Mouse (Mus musculus) kidney, postnatal 10 days (tissue): Measurements from ENCODE around the gene Lamb2.
A peak's percentile ranks its signal among the peaks of the same experiment; 100 is the strongest.

Source experiments
- DNase-seq: peaks from one replicate; pipeline ENCODE4 v3.0.0; 2021; ENCODE audit warnings: mixed read lengths

The Lamb2 gene

DNA sequence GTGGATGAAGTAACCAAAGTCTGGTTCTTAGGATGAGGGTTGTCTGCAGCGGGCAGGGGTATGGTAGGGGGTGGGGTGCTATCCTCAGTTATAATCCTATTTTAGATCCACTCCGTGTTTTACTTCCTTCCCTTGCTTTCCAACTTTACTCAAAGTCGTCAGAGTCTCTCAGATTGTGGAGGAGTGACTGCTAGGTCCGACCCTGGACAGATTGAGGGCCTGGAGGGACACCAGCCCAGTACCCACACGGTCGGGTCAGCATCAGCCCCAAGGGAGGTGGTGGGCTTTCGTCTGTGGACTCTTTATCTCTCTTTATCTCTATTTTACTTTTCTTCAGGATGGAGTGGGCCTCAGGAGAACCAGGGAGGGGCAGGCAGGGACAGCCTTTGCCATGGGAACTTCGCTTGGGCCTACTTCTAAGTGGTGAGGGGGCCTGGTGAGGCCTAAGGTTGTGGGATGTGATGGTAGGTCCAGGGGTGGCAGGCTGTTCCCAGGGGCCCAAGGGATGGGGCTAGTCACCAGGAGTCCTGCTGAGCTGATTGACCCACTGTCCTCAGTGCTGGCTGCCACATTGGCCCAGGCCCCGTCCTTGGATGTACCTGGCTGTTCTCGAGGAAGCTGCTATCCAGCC, at the start of gene Lamb2:
Gene Lamb2 (plus strand): TSS at position 16 of the 631 bp plus-strand sequence.
- peak; percentile 63 for DNase-seq

DNA sequence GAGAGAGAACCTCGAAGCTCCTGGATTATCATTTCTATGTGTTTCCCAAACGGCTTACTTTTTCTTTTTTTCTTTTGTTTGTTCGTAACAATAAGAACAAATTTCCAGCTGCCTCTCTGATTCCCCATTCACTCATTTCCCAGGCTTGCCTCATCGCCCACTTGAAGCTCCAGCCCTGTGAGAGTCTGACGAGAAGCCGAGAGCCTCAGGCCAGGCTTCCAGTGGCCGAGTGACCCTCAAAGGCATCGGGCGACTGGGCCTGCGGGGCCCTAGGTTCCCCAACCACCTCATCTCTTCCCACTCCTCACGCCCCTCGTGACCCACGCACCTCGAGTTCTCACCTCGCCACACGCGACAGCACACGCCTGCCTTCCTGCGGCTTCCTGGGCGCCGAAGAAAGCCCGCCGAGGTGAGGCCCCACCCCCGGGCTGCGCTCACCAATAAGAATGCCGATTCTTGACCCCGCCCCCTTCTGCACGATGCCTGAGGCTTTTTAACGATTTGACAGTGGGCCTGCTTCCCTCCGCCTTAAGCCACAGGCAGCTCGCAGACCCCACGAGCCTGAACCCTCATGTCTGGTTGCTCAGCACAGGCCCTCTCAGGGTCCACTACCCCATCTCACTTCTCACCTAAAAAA, 48.0 kb upstream of the Lamb2 start:
- peak; percentile 55 for DNase-seq

DNA sequence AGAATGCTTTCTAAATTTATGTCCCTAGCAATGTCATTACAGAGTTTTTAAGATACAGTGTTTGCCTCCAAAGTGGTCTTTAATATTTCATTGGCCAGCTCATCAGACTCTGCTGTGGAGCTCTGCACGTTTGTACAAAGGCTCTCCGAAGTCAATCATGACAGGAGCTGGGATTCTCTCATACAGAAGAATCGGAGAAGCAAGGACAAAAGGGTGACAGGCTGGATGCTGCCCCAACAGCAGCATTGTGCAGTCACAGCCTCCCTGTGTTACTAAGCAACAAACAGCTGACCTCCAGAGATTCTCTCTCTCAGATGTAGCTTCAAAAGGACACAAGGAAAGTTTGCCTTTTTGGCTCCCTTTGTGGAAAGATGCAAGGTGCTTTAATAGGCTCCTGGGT, 43.4 kb upstream of the Lamb2 start, which contains the start of gene BC048562:
Gene BC048562 (plus strand): TSS at position 301 of the 400 bp plus-strand sequence.
- no peak for DNase-seq

DNA sequence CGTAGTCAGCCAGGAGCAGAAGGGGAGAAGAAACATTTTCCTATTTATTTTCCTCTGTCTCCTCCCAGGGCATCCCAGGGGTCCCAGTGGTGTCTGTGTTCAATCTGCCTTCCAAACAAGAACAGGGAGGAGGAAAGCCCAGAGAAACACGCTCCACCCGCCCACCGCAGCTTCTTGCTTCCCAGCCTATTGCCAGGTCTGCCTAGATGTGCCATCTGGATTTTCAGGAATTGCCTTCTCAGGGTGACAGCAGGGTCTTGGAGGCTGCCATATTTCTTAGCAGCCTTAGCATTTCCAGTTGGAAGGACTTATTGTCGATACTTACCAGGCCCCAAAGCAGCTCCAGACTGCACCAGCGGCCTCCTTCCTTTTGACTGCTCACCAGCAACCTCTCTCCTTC, 40.4 kb upstream of the Lamb2 start:
- no peak for DNase-seq

DNA sequence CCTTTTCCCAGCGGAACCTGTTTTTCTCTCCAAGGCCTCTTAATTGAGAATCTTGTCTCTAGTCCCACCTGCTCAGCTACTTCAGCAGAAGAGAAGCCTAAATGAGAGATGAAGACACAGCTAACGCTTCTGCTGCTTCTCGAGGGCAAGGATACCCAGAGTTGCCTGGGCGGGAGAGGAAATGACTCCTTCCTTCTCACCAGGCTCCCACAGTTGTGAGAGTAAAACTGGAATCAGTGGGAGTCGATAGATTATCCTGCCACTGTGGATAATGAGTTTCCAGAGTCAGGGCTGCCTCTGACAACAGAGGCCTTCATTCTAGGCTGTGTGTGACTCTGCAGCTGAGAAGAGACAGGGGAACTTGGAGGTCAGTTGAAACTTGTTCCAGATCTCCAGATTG, 39.1 kb upstream of the Lamb2 start:
- DNase-seq, result no peak

DNA sequence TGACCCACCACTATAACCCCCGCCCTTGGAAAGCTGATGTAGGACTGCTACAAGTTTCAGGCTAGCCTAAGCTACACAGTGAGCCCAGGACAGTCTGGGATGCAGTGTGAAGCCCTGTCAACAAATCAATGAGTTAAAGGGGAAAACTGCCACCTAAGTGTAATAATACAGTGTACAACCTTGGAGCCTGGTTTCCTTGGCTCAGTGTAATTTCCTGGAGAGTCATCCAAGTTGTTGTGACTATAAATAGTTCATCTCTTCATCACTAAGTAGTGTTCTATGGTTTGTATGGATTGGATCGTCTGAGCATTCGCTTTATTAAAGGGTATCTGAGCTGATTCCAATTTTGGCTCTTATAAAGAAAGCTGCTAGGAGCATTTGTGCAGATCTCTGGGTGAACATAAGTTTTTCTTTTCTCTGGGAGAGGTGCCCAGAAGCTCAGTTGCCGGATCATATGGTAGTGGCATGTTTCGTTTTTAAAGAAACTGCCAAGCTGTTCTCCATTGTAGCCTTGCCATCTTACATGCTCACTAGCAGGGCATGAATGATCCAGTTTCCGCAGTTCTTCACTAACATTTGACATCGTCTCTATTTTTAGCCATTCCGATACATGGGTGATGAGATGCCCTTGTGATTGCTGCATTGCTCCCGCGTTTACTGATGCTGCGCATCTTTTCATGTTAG, 38.2 kb upstream of the Lamb2 start:
- DNase-seq, result no peak

DNA sequence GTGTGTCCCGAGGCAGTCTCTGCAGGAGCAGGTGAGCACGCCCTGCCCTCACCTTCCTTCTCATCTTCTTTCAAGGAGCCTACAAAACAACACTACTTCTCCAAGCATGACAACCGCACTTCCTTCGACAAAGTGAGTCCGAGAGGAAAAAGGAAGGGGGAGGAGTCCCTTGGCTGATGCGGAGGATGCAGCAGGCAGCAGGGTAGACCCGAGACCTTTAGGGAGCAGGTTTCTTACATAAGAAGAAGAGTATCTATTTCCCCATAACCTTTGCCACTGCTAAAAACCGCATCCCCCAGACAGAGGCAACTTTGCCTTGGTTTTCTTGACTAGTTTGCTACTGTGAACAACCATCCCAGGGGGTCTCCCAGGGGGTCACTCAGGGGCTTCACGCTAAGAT, 34.4 kb upstream of the Lamb2 start:
- peak; percentile 5 for DNase-seq

DNA sequence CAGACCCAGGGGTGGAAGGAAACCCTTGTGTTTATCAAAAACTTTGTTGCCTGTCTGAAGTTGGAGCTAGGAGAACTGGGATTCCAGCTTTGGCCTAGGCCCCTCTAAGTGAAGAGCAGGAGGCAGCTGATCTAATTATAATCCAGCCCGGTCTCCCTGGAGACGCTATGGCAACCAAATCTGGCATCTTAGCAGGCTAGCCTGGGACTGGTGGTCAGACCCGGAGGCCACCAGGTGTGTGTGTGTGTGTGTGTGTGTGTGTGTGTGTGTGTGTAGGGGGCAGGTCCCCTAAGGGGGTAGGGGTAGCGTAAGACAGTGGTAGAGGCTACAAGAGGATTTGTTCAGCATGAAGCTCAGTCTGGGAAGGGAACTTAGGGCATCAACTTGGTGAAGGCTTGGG, 29.7 kb upstream of the Lamb2 start:
- DNase-seq, result peak; percentile 54

DNA sequence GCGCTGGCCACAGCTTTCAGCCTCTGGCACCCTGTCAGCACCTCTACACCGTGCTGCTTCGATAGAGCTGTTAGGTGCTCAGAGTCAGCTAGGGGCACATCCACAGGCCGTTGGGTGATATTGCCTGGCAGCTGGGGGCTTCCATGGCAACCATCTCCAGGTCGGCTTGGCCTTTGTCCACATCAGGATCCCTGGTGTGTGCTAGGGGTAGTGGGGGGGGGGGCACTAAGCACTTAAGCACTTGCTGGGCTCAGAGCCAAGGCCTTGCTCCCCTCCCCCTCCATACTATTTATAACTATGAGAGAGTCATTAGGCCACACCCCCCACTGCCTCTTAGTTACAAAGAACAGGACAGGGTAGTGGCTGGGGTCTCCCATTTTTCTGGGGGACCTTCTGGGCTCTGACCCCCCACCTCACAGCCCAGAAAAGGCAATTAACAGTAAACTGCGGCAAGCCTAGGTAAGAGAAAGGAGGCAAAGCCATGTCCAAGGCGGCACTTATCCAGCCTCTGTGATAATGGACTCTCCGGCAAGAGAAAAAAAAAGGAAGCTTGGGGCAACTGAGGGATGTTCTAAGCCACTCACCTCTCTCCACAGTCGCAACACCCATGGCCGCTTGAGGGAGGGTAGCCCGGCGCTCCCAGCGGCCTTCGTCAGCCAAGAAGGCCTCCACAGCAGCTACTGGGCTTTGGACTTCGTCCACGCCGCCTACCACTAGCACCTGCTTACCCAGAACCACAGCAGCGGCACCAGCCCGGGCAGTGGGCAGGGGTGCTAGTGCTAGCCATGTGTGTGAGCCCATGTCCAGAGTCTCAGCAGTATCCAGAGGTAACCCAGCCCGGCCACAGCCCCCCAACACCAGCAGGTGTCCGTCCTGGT, 29.0 kb upstream of the Lamb2 start:
- DNase-seq, result peak; percentile 76

DNA sequence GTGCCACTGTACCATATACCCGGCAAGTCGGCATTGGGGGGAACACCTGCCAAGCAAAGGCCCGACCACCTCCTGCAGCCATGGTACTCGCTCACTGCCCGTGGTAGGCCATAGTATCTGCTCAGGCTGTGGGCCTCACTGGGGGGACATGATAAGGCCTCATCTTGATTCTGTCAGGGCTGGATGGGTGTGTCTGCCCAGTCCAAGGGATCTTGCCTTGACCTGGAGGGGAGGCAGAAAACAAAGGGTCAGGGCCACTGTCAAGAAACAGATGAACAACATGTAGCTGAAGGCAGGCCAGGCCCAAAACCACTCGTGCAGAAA, 28.4 kb upstream of the Lamb2 start:
- DNase-seq, result no peak

DNA sequence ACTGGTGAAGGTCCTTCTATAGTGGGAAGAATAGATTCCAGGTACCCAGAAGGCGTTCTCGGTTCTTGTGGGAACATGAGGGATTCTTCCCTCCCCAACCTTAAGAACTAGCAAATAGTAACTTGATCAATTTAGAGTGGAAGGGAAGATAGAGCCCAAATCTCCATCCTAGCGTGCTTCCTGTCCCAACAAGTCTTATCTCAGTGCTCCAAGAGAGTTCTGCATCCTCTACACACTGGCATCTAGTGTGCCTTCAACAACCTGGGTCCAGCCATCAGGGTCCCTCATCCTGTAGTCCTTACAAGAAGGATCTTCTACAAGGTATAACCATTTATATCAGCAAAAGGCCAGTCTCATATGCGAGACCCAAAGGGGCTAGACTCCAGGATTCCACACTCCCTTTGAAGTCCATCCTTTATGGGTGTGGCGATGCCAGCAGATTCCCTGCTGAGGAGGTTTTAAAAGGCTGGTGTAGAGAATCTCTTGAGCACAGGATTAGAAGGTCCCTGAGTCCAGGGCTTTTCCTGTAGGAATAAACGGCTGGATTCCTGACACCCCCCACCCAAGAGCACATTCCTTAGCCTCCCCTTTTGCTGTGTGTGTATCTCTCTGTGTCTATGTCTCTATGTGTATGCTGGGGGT, 27.9 kb upstream of the Lamb2 start:
- DNase-seq, result no peak

DNA sequence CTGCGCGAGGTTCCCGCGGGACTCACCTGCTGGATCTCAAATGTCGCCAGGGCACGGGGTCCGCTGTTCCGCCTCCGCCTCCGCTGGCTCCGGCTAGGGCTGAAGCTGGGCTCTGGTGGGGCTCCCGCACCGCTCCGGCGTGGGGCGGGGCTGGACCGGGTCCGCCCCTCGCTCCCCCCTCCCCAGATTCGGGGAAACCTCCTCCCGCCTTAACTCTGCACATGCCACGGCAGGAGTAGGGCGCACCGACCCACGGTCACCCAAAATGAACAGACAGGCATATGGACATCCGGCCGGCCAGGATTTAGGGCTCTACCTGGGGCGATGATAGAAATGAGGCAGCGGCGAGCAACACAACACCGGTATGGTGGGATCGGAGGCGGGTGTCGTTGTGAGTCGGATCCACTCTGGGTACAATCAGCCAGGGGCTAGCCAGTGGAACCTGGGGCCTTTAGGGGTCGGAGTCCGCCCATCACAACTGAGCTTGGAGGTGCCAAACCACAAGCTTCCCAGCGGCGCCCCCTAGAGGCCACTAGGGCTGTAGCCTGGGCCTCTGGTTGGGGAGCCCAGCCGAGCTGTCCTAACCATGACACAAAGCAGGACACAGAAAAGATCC, 27.1 kb upstream of the Lamb2 start:
- peak; percentile 94 for DNase-seq

DNA sequence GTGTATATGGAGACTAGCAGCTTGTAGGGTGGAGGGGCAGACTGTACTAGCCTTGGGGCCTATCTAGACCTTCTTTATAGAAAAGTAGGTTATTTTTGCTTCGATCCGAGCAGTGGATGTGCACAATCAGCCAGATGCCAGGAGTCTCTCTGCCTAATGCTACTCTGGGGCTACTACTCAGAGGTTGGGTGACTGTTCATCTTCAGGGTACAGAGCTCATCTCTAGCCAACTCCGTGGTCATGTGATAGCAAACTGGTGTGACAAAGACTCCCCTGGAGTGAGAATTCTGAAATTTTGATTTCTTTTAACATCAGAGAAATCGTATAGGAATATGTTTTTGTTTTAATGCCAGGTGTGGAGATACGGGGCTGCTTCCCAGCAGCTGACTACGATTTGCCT, 26.6 kb upstream of the Lamb2 start:
- no peak for DNase-seq

DNA sequence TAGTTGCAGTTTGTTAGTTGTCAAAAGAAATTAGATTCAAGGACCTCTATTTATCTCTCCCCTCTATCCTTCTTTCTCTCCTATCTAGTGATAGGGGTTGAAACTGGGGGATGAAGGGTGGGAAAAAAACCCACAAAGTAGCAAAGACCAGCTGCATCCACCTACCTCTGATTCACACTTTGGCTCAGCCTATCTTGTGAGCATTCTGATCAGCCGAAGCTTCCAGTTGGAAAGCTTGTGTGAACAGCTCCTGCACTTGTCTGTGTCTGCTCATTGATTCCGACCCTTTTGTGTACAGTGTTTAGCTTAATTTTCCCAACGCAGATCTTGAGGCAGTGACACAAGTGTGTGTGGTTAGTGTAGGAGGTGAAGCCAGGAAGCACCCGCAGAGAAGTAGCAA, 26.1 kb upstream of the Lamb2 start:
- DNase-seq, result no peak

DNA sequence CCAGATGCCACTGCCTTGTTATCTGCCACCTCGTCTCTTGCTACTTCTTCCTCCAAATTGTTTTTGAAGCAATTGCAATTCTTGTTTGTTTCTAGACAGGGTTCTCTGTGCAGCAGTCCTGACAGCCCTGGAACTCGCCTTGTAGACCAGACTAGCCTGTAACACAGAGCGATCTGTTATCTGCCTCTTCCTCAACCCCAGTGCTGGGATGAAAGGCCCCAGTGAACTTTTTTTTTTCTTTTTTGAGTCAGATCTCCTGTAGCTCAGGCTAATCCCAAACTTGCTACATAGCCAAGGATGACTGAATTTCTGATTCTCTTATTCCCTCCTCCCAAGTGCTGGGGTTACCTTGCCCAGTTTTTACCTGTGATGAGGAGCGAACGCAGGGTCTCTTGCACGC, 25.1 kb upstream of the Lamb2 start:
- DNase-seq, result no peak

DNA sequence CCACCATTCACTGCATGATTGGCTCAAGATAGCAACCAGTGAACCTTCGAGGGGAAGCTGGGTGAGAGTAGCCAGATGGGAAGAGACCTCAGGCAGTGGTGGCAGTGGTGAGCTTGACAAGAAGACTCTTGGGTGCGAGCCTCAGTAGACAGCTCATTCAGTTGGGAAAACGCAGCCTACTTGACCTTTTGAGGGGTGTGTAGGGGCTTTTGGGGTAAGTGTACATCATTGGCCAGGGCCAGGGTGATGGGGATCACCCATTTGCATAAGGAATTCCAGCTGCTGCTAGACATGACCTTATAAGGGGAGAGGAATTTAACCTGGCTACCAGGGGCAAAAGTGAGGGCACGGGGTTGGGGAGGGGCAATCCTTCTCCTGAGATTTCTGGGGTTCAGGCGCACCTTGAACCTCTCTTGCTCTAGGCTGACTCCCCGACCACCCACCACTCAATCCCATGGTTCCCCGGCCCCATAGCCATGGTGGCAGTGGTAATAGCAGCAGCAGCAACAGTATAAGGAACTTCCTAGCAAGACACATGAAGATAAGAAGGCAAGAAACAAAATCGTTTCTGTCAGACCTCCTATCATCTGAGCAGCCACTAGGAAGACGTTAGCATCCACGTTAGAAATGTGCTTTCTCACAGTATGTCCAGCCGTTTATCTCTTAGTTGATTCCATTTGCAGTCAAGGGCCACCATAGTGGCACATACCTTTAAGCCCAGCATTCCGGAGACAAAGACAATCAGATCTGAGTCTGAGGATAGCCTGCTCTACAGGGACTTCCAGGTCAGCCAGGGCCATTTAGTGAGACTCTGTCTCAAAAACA, 23.6 kb upstream of the Lamb2 start:
- no peak for DNase-seq

DNA sequence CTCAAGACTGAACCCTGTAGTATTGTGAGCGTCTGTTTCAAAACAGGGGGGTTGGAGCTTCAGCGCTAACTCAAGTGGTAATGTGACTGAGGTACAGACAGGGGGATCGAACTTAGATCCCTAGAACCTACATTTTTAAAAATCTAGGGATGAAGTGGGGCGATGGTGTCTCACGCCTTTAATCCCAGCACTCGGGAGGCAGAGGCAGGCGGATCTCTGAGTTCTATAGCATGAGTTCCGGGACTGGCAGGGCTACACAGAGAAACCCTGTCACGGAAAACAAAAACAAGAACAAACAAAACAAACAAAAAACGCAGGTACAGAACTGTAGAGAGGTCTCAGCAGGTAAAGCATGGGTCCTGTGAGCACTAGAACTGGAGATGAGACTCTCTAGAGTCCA, 22.6 kb upstream of the Lamb2 start:
- DNase-seq, result no peak

DNA sequence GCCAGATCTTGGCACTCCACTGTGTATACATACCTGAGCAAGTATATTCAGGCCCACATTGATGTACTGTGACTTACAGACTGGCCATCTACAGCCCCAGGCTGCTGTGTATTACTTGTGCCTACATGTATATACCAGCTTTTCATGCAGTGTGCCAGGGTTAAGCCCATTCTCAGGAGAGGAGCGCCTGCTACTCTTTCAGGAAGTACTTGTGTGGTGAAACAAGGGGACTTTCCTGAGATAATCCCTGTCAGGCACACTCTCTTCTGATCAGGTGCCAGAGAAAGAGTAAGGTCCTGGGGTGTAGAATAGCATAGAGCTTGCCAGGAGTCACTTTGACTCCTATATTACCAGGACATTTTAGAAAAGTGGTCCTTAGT, 19.6 kb upstream of the Lamb2 start:
- no peak for DNase-seq

DNA sequence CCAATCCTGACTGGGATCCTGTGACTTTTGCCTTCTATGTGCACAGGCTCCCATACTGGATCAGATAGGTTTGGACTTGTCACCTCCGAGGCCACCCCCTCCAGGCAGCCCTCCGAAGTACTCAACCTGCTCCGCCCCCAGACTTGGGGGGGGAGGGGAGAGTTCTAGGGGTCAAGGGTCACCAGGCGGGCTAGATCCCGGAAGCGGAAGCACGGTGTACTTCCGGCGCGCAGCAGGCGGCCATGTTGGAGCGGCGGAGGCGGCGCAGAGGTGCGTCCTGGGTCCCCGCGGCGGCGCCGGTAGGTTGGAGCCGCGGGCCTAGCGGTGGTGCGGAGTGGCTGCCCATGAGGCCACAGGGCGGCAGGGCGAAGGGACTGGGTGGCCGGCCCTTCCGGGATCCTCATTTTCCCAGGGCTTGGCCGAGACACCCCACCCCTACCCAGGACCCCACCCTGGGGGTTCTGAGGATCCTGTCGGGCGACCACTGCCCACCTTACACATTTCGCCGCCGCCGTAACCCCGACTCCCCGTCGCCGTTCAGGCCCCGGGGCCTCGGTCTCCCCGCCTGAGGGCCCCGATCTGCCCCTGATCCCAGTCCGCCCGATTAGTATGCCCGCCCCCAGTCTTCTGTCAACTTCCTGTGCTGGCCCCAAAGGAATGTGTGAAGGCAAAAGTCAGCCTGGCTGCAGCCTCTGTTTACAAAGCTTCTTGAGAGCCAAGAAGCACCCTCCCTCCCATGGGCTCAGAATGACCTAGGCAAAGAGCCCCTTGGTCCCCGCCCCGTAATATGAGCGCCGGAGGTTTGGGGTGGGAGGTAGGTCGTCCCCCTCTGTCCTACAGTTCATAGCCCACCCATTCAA, 19.0 kb upstream of the Lamb2 start, which contains the start of gene Ccdc71:
Gene Ccdc71 (plus strand): TSS at position 209 of the 860 bp plus-strand sequence.
- peak; percentile 92 for DNase-seq

DNA sequence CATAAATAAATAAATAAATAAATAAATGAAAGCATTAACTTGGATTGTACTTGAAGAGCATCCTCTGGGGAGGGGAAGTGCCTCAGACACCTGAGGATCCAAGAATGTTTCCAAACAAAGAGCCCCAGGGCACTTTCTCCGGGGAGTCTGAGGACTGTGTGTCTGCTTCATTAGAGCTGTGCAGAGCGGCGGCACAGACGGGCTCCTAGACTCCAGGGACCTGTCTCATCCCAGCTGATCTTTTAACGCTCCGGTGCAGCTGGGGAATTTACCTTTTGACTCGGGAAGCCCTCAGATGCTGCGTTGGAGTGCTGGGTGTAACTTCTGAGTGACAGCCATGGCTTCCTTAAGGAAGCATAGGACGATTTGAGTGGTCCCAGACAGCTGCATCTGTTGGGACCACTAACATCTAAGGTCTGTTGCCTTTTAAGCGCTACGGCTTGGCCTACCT, 18.3 kb upstream of the Lamb2 start, which contains the start of gene Klhdc8b:
Gene Klhdc8b (minus strand): TSS at position 401 of the 451 bp plus-strand sequence.
- DNase-seq, result peak; percentile 55
